Mouse (Mus musculus) retina, embryonic 14.5 days (tissue): ENCODE measurements at regions not wholly inside any gene's neighbourhood (a gene's known extent, or its start where the extent isn't known, plus 50 kb on each side); places are given as distances from the start of the nearest gene placed in this dataset.

ENCODE experiments used
- DNase-seq: peaks from one replicate; pipeline ENCODE4 v3.0.0-alpha.2; 2015; ENCODE audit warnings: low spot score

- no peak for DNase-seq
Observed at GRCm38 (mm10) chr11:117589006-117589405, 65.1 kb upstream of the Tnrc6c start.

GRCm38 (mm10) chr11:117589422-117589821 is 64.7 kb upstream of the Tnrc6c start:
- DNase-seq: no peak

GRCm38 (mm10) chr11:117592570-117592969 is 61.5 kb upstream of the Tnrc6c start:
- DNase-seq: no peak

- DNase-seq: no peak
Observed at GRCm38 (mm10) chr11:117596201-117596600, 57.9 kb upstream of the Tnrc6c start.

GRCm38 (mm10) chr11:117597754-117598153 is 56.3 kb upstream of the Tnrc6c start:
- DNase-seq: no peak

GRCm38 (mm10) chr11:117598170-117598583 is 55.9 kb upstream of the Tnrc6c start:
- DNase-seq: peak; percentile 76

GRCm38 (mm10) chr11:117598610-117599009 is 55.5 kb upstream of the Tnrc6c start:
- DNase-seq: no peak

- DNase-seq: no peak
Observed at GRCm38 (mm10) chr11:117599049-117599787, 54.9 kb upstream of the Tnrc6c start.

GRCm38 (mm10) chr11:117599788-117600263 is 54.3 kb upstream of the Tnrc6c start:
- DNase-seq: peak; percentile 48

- no peak for DNase-seq
Observed at GRCm38 (mm10) chr11:117601147-117601546, 52.9 kb upstream of the Tnrc6c start.

GRCm38 (mm10) chr11:117604019-117604418 is 50.1 kb upstream of the Tnrc6c start:
- no peak for DNase-seq
